Mouse (Mus musculus): Measurements from ENCODE around the gene Siah3.

- TF ChIP-seq E2F4 (IDR thresholded peaks at IDR 0.05; ENCODE audit: insufficient read depth) (no peak), POLR2A (IDR thresholded peaks at IDR 0.05; ENCODE audit: insufficient read length, low read depth) (no peak), POLR2AphosphoS2 (IDR thresholded peaks at IDR 0.05; ENCODE audit: insufficient read length, low read depth) (no peak), MAX (IDR thresholded peaks at IDR 0.05; ENCODE audit: low read depth) (no peak), USF1 (IDR thresholded peaks at IDR 0.05; ENCODE audit: low read depth) (no peak), TCF12 (IDR thresholded peaks at IDR 0.05; ENCODE audit: insufficient read depth, poor library complexity, severe bottlenecking) (no peak), MYOD1 (IDR thresholded peaks at IDR 0.05; ENCODE audit: control insufficient read depth in 1 of 3, insufficient read length in 2 of 3, low read depth in 2 of 3) (no peak), MYOG (IDR thresholded peaks at IDR 0.05; ENCODE audit: control insufficient read depth in 1 of 3, insufficient read depth in 1 of 3, insufficient read length in 2 of 3, low read depth in 2 of 3) (no peak), CEBPB (IDR thresholded peaks at IDR 0.05; ENCODE audit: insufficient read depth, poor library complexity, severe bottlenecking) (no peak), SRF (IDR thresholded peaks at IDR 0.05; ENCODE audit: control insufficient read depth, insufficient read length, low read depth) (no peak), TCF3 (IDR thresholded peaks at IDR 0.05; ENCODE audit: insufficient read length, low read depth) (no peak), REST (IDR thresholded peaks at IDR 0.05; ENCODE audit: insufficient read depth, insufficient read length) (no peak)
Observed at GRCm38 (mm10) chr14:75561577-75562331, 106.0 kb downstream of the Siah3 start.

Data from myocyte (in vitro differentiated cells).